Mouse (Mus musculus) subcutaneous adipose tissue, adult 2 months (tissue): Measurements from ENCODE around the gene Cyp2c66. TPM values are rescaled to one million over a fixed set of nuclear protein-coding genes. Genes with fewer than 3 reads are reported as not detected.

Source experiments
- polyA plus RNA-seq: library from polyadenylated mRNA; depleted of rRNA; stranded (reverse); fragments of >200 nt; gene quantifications from 2 replicates; pipeline ENCODE4 v1.2.3, GENCODE M21; 2012; ENCODE audit warnings: low replicate concordance; rRNA removed

Gene Cyp2c66
- not detected in 2 replicates for polyA plus RNA-seq

GRCm38 (mm10) chr19:39113644-39114043, at the start of gene Cyp2c66:
Gene Cyp2c66, plus strand, starts transcription at chr19:39113898.

Other genes with a start within 250 kb of the Cyp2c66 start
- 0.62 and 2.1 TPM in 2 replicates for gene Hells, start 183.0 kb upstream of the Cyp2c66 start, polyA plus RNA-seq
- gene Cyp2c55, start 106.9 kb upstream of the Cyp2c66 start, polyA plus RNA-seq: 0.09 TPM in 2 replicates
- gene Cyp2c65, start 52.9 kb upstream of the Cyp2c66 start, polyA plus RNA-seq: not detected in 2 replicates
- gene Cyp2c29, start 155.5 kb downstream of the Cyp2c66 start, polyA plus RNA-seq: 0.24 TPM in 1 of 2 replicates, not detected in the other